19 mouse cellular contexts compared by ENCODE assay signal in the genomic region with DNA sequence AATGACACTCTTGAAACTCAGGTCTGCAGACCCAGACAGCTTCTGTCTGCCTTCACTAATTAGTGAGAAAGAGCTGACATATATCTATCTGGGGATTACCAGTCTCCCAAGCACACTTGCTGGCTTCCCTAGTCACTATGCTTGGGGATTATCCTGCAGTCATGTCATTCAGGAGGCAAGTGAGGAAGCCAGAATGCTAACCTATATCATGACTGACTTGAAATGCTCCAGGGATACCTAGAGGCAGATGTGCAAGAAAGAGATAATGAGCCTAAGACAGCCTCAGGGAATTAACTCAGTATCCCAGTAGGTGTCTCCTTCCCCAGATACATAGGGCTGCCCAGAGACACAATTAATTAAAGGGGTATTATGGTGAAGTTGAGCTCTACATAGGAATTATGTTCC.
DNase-seq lines count a peak whose midpoint lies in the region; ATAC-seq and TF ChIP-seq lines count a peak whose summit lies in the region.
"Had no signal": no experiment of that assay in that cellular context is flagged by ENCODE, and none has a peak within 500 bp of the region (broad histone marks: within the 10 kb centered on the region; RNA-seq: fewer than 3 reads in every experiment).

No protein-coding gene starts in this region.

- H3K9me3 ChIP-seq in midbrain, embryonic 11.5 days (ENCODE audit: control insufficient read depth, low read length): no peaks in the 10 kb centered on the region
- H3K9me3 ChIP-seq in midbrain, embryonic 10.5 days (replicated peaks): no peaks in the 10 kb centered on the region
- no peaks in the 10 kb centered on the region for H3K9me3 ChIP-seq in midbrain, embryonic 13.5 days
- H3K9me3 ChIP-seq in midbrain, postnatal 0 days (ENCODE audit: low read length): no peaks in the 10 kb centered on the region
- H3K9me3 ChIP-seq: forebrain, embryonic 15.5 days; G1E; heart, embryonic 15.5 days had no signal

- ATAC-seq in midbrain, embryonic 11.5 days (ENCODE audit: low FRiP score): peak; percentile 50; the same call in 1 of the 2 replicates
- peak; percentile 77 for ATAC-seq in midbrain, embryonic 13.5 days
- ATAC-seq in midbrain, postnatal 0 days (ENCODE audit: low FRiP score): peak; percentile 68; the same call in 1 of the 2 replicates
- no peak for ATAC-seq in CD4-positive, CD25-positive, alpha-beta regulatory T cell, adult 4 months
- ATAC-seq: forebrain, embryonic 15.5 days; hindbrain, postnatal 0 days had no signal

- H3K4me1 ChIP-seq in midbrain, embryonic 11.5 days (ENCODE audit: control insufficient read depth, insufficient read depth, low read length): no peaks in the 10 kb centered on the region
- H3K4me1 ChIP-seq in midbrain, embryonic 10.5 days: peaks cover 3% of the 10 kb centered on the region; the same call in 1 of the 2 replicates
- peaks cover 5% of the 10 kb centered on the region for H3K4me1 ChIP-seq in midbrain, embryonic 13.5 days (replicated peaks)
- no peaks in the 10 kb centered on the region for H3K4me1 ChIP-seq in midbrain, postnatal 0 days (ENCODE audit: insufficient read depth, low read length)
- H3K4me1 ChIP-seq: forebrain, embryonic 15.5 days; heart, embryonic 15.5 days had no signal

- H3K36me3 ChIP-seq in midbrain, embryonic 11.5 days (ENCODE audit: control insufficient read depth, insufficient read depth, low read length): no peaks in the 10 kb centered on the region
- no peaks in the 10 kb centered on the region for H3K36me3 ChIP-seq in midbrain, embryonic 10.5 days
- H3K36me3 ChIP-seq in midbrain, embryonic 13.5 days: no peaks in the 10 kb centered on the region
- H3K36me3 ChIP-seq in midbrain, postnatal 0 days (ENCODE audit: insufficient read depth, low read length): no peaks in the 10 kb centered on the region
- H3K36me3 ChIP-seq: forebrain, embryonic 15.5 days; G1E; heart, embryonic 15.5 days had no signal

- H3K9ac ChIP-seq in midbrain, embryonic 11.5 days (ENCODE audit: low read length): no peak overlapping the region
- no peak overlapping the region for H3K9ac ChIP-seq in midbrain, embryonic 13.5 days (replicated peaks)
- H3K9ac ChIP-seq in midbrain, postnatal 0 days (replicated peaks; ENCODE audit: low read length, poor library complexity, severe bottlenecking): no peak overlapping the region
- H3K9ac ChIP-seq: forebrain, embryonic 15.5 days; heart, embryonic 15.5 days had no signal

- H3K4me2 ChIP-seq in midbrain, embryonic 11.5 days: no peak overlapping the region
- H3K4me2 ChIP-seq in midbrain, embryonic 13.5 days (replicated peaks): no peak overlapping the region
- no peak overlapping the region for H3K4me2 ChIP-seq in midbrain, postnatal 0 days (ENCODE audit: low read depth, low read length, poor library complexity, severe bottlenecking)
- H3K4me2 ChIP-seq: forebrain, embryonic 15.5 days; heart, embryonic 11.5 days; heart, embryonic 15.5 days had no signal

- no peak for TF ChIP-seq CTCF in midbrain, postnatal 0 days (IDR thresholded peaks at IDR 0.05)

- no peak overlapping the region for H3K4me3 ChIP-seq in midbrain, embryonic 11.5 days (ENCODE audit: low read depth, low read length)
- H3K4me3 ChIP-seq in midbrain, embryonic 10.5 days: no peak overlapping the region
- H3K4me3 ChIP-seq in midbrain, embryonic 13.5 days (replicated peaks): no peak overlapping the region
- H3K4me3 ChIP-seq in midbrain, postnatal 0 days (ENCODE audit: low read depth, low read length): no peak overlapping the region
- H3K4me3 ChIP-seq: forebrain, embryonic 15.5 days; heart, embryonic 15.5 days had no signal

- H3K27ac ChIP-seq in midbrain, embryonic 11.5 days (ENCODE audit: low read depth, low read length): no peak overlapping the region
- no peak overlapping the region for H3K27ac ChIP-seq in midbrain, embryonic 10.5 days (replicated peaks)
- H3K27ac ChIP-seq in midbrain, embryonic 13.5 days: no peak overlapping the region
- H3K27ac ChIP-seq in midbrain, postnatal 0 days (ENCODE audit: low read depth, low read length): no peak overlapping the region
- H3K27ac ChIP-seq: forebrain, embryonic 15.5 days; heart, embryonic 15.5 days; hindbrain, postnatal 0 days had no signal

- peak; percentile 72 for DNase-seq in midbrain, embryonic 11.5 days (ENCODE audit: low spot score, missing footprints)
- no peak for DNase-seq in midbrain, embryonic 10.5 days (ENCODE audit: low spot score)
- no peak for DNase-seq in midbrain, postnatal 0 days (ENCODE audit: low spot score)
- no peak for DNase-seq in spleen, postnatal 10 days (ENCODE audit: low spot score in 2 of 2)
- no peak for DNase-seq in adrenal gland, postnatal 4 days (ENCODE audit: low spot score in 2 of 2)
- DNase-seq: adrenal gland, postnatal 10 days; cerebellum, adult 18-20 months; cerebellum, adult 9-11 months; cerebellum, postnatal 36 days; gastrocnemius, postnatal 10 days; heart, adult 18-20 months; heart, postnatal 14 days had no signal

- no peaks in the 10 kb centered on the region for H3K27me3 ChIP-seq in midbrain, embryonic 11.5 days (ENCODE audit: control insufficient read depth, insufficient read depth, low read length)
- H3K27me3 ChIP-seq in midbrain, embryonic 10.5 days (ENCODE audit: low read depth, poor library complexity, severe bottlenecking): no peaks in the 10 kb centered on the region
- H3K27me3 ChIP-seq in midbrain, embryonic 13.5 days: no peaks in the 10 kb centered on the region
- no peaks in the 10 kb centered on the region for H3K27me3 ChIP-seq in midbrain, postnatal 0 days (ENCODE audit: insufficient read depth, low read length)
- H3K27me3 ChIP-seq: forebrain, embryonic 15.5 days; heart, embryonic 15.5 days had no signal
